Mouse (Mus musculus) macrophage (primary cell): ENCODE data around the gene Fanca. TPM values are rescaled to one million over a fixed set of nuclear protein-coding genes. Genes with fewer than 3 reads are reported as not detected.

Experiments
- polyA plus RNA-seq: library from polyadenylated mRNA; stranded (reverse); fragments of 250-400 nt; gene quantifications from 3 replicates; pipeline ENCODE4 v1.2.4, GENCODE M21; 2018; ENCODE audit warnings: inconsistent platforms

Fanca gene
- polyA plus RNA-seq, 1 experiment from 2014 or later, result 4.2 TPM

Other genes starting within 250 kb of the Fanca start
- gene Rpl13, start 216.2 kb downstream of the Fanca start, polyA plus RNA-seq, result 513 to 1,298 TPM (median 1,102 TPM) in 3 replicates
- not detected in 3 replicates for gene Cpne7, start 201.2 kb downstream of the Fanca start, polyA plus RNA-seq
- gene Sult5a1, start 160.3 kb downstream of the Fanca start, polyA plus RNA-seq, result not detected in 3 replicates
- gene Dpep1, start 132.3 kb downstream of the Fanca start, polyA plus RNA-seq, result not detected in 3 replicates
- gene Chmp1a, start 105.8 kb downstream of the Fanca start, polyA plus RNA-seq, result 35.0 to 103 TPM (median 101 TPM) in 3 replicates
- gene Spata33, start 105.7 kb downstream of the Fanca start, polyA plus RNA-seq, result 0.27 to 1.4 TPM (median 0.40 TPM) in 3 replicates
- gene Cdk10, start 93.7 kb downstream of the Fanca start, polyA plus RNA-seq, result 13.9 to 19.0 TPM (median 17.2 TPM) in 3 replicates
- gene Spata2l, start 82.3 kb downstream of the Fanca start, polyA plus RNA-seq, result 2.4 to 3.9 TPM (median 2.8 TPM) in 3 replicates
- gene Zfp276, start 64.4 kb downstream of the Fanca start, polyA plus RNA-seq, result 9.8 to 12.0 TPM (median 11.1 TPM) in 3 replicates
- gene Vps9d1, start 64.2 kb downstream of the Fanca start, polyA plus RNA-seq, result 10.8 to 15.8 TPM (median 14.7 TPM) in 3 replicates
- not detected in 3 replicates for gene Spire2, start 14.1 kb upstream of the Fanca start, polyA plus RNA-seq
- gene Tcf25, start 55.2 kb upstream of the Fanca start, polyA plus RNA-seq, result 120 to 135 TPM (median 125 TPM) in 3 replicates
- not detected in 3 replicates for gene Mc1r, start 88.5 kb upstream of the Fanca start, polyA plus RNA-seq
- 0.14 TPM in 1 of 3 replicates, not detected in the others for gene Tubb3, start 92.8 kb upstream of the Fanca start, polyA plus RNA-seq
- 10.3 to 15.7 TPM (median 13.9 TPM) in 3 replicates for gene Def8, start 105.0 kb upstream of the Fanca start, polyA plus RNA-seq
- gene Afg3l1, start 159.3 kb upstream of the Fanca start, polyA plus RNA-seq, result 17.0 to 28.3 TPM (median 19.3 TPM) in 3 replicates
- gene Dbndd1, start 196.9 kb upstream of the Fanca start, polyA plus RNA-seq, result not detected in 3 replicates
- 16.7 to 41.8 TPM (median 18.2 TPM) in 3 replicates for gene Gas8, start 200.3 kb upstream of the Fanca start, polyA plus RNA-seq